Mouse (Mus musculus) gonadal fat pad, adult 2 months (tissue): ENCODE data around the gene Slc43a2. TPM values are rescaled to one million over a fixed set of nuclear protein-coding genes. Genes with fewer than 3 reads are reported as not detected.
"Not testable (repeated sequence)": the region's sequence is repeated elsewhere in the genome, so short reads cannot be mapped to it uniquely, and the experiment has no call there.

Experiments
- DNase-seq: peaks from one replicate; pipeline ENCODE4 v3.0.0-alpha.2; 2012; ENCODE audit warnings: low read depth
- polyA plus RNA-seq: library from polyadenylated mRNA; depleted of rRNA; stranded (reverse); fragments of >200 nt; gene quantifications from 2 replicates; pipeline ENCODE4 v1.2.3, GENCODE M21; 2012

The Slc43a2 gene
- polyA plus RNA-seq, 1 experiment, result 23.8 TPM

- no peak for DNase-seq
Measured at GRCm38 (mm10) chr11:75550200-75550946, 18.9 kb downstream of the Slc43a2 start.

- no peak for DNase-seq
Measured at GRCm38 (mm10) chr11:75551321-75551720, 19.8 kb downstream of the Slc43a2 start.

- DNase-seq, result no peak
Measured at GRCm38 (mm10) chr11:75551961-75552441, 20.5 kb downstream of the Slc43a2 start.

- DNase-seq, result no peak
Measured at GRCm38 (mm10) chr11:75552906-75553482, 21.5 kb downstream of the Slc43a2 start.

GRCm38 (mm10) chr11:75556006-75556405 is 24.5 kb downstream of the Slc43a2 start:
- not testable (repeated sequence) for DNase-seq

- no peak for DNase-seq
Measured at GRCm38 (mm10) chr11:75557142-75557541, 25.6 kb downstream of the Slc43a2 start.

GRCm38 (mm10) chr11:75558101-75558500 is 26.6 kb downstream of the Slc43a2 start:
- no peak for DNase-seq

GRCm38 (mm10) chr11:75559870-75560504 is 28.5 kb downstream of the Slc43a2 start:
- DNase-seq, result no peak

GRCm38 (mm10) chr11:75560530-75561409 is 29.3 kb downstream of the Slc43a2 start:
- DNase-seq, result no peak

- no peak for DNase-seq
Measured at GRCm38 (mm10) chr11:75561410-75561791, 29.9 kb downstream of the Slc43a2 start.

GRCm38 (mm10) chr11:75562840-75563239 is 31.3 kb downstream of the Slc43a2 start:
- no peak for DNase-seq

- no peak for DNase-seq
Measured at GRCm38 (mm10) chr11:75563851-75564548, 32.5 kb downstream of the Slc43a2 start.

- no peak for DNase-seq
Measured at GRCm38 (mm10) chr11:75565849-75566248, 34.4 kb downstream of the Slc43a2 start.

- no peak for DNase-seq
Measured at GRCm38 (mm10) chr11:75566276-75567196, 35.0 kb downstream of the Slc43a2 start.

- no peak for DNase-seq
Measured at GRCm38 (mm10) chr11:75567346-75568114, 36.0 kb downstream of the Slc43a2 start.

- DNase-seq, result no peak
Measured at GRCm38 (mm10) chr11:75568115-75568511, 36.6 kb downstream of the Slc43a2 start.

GRCm38 (mm10) chr11:75568962-75569361 is 37.5 kb downstream of the Slc43a2 start:
- no peak for DNase-seq

GRCm38 (mm10) chr11:75570375-75571125 is 39.1 kb downstream of the Slc43a2 start:
- DNase-seq, result no peak
